Mouse (Mus musculus): ENCODE results near the gene Lrrc72. TPM values are rescaled to one million over a fixed set of nuclear protein-coding genes. Genes with fewer than 3 reads are reported as not detected.

Gene Lrrc72
- polyA plus RNA-seq, 1 experiment from 2014 or later: not detected

- ATAC-seq (replicated peaks; ENCODE audit: low FRiP score, low read depth): no peak
- 83% methylated on average over 7 of the region's 7 CpGs for WGBS
Observed at GRCm38 (mm10) chr12:36164126-36164791, 88.9 kb downstream of the Lrrc72 start.

More at GRCm38 (mm10) chr12:36164126-36164791, 88.9 kb downstream of the Lrrc72 start:
- H3K27me3 ChIP-seq (ENCODE audit: insufficient read depth, low read length): no peaks in the 10 kb centered on the region
- no peak overlapping the region for H3K4me2 ChIP-seq (ENCODE audit: low read length)
- DNase-seq (ENCODE audit: low spot score): no peak
- H3K9ac ChIP-seq (ENCODE audit: low read depth, low read length): no peak overlapping the region
- no peak for TF ChIP-seq CTCF (IDR thresholded peaks at IDR 0.05; ENCODE audit: low read depth)
- H3K9me3 ChIP-seq (replicated peaks; ENCODE audit: low read length): no peaks in the 10 kb centered on the region
- no peak overlapping the region for H3K4me3 ChIP-seq (replicated peaks; ENCODE audit: low read depth, low read length)
- no peaks in the 10 kb centered on the region for H3K36me3 ChIP-seq (ENCODE audit: insufficient read depth, low read length)
- H3K4me1 ChIP-seq (replicated peaks; ENCODE audit: insufficient read depth, low read length): no peaks in the 10 kb centered on the region
- no peak overlapping the region for H3K27ac ChIP-seq

Other genes with a start within 250 kb of the Lrrc72 start
- 124 and 138 TPM in 2 replicates for gene Tspan13, start 210.9 kb downstream of the Lrrc72 start, polyA plus RNA-seq (2015; fragmentation: Nextera tagmentation; extraction: Ambion mirVana)
- gene Ankmy2, start 96.3 kb downstream of the Lrrc72 start, polyA plus RNA-seq (2015; fragmentation: Nextera tagmentation; extraction: Ambion mirVana): 35.4 and 40.1 TPM in 2 replicates
- 157 and 163 TPM in 2 replicates for gene Bzw2, start 95.3 kb downstream of the Lrrc72 start, polyA plus RNA-seq (2015; fragmentation: Nextera tagmentation; extraction: Ambion mirVana)
- gene Sostdc1, start 60.7 kb upstream of the Lrrc72 start, polyA plus RNA-seq (2015; fragmentation: Nextera tagmentation; extraction: Ambion mirVana): 377 and 382 TPM in 2 replicates
- gene Ispd, start 128.1 kb upstream of the Lrrc72 start, polyA plus RNA-seq (2015; fragmentation: Nextera tagmentation; extraction: Ambion mirVana): 21.4 and 21.7 TPM in 2 replicates
- gene D630036H23Rik, start 128.8 kb upstream of the Lrrc72 start, polyA plus RNA-seq (2015; fragmentation: Nextera tagmentation; extraction: Ambion mirVana): 5.1 and 6.1 TPM in 2 replicates

Measured in kidney, postnatal 0 days (tissue).